Comparison of ENCODE assay signal across 8 mouse cellular contexts in the genomic region with DNA sequence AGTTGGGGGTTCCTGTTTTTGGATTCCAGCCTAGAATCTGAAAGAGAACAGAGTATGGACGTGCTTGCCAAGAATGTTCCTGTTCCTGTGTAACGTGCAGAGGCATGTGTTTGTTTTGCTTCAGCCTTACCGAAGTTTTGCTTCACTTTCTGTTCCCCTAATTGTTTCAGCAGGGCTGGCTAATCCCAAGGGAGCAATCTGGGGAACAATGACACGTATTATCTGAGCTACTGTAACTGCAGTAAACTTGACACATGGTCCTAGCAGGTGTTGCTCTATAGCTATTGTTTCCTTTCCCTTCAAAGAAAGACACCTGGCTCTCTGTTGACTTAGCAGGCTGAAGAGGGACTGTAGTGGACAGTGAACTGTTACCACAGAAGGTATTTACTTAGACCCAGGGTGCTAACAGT. TPM values are rescaled to one million over a fixed set of nuclear protein-coding genes. Genes with fewer than 3 reads are reported as not detected.
DNase-seq lines count a peak whose midpoint lies in the region; ATAC-seq and TF ChIP-seq lines count a peak whose summit lies in the region.

No protein-coding gene starts in this region.

- peaks cover 6% of the 10 kb centered on the region; the same call in 1 of the 2 replicates for H3K4me1 ChIP-seq in neural tube, embryonic 13.5 days (replicated peaks)
- peaks cover 14% of the 10 kb centered on the region for H3K4me1 ChIP-seq in kidney, embryonic 16.5 days (ENCODE audit: insufficient read depth, low read length)
- H3K4me1 ChIP-seq in stomach, postnatal 0 days (replicated peaks; ENCODE audit: control insufficient read depth, insufficient read depth) = peaks cover 3% of the 10 kb centered on the region; the same call in 1 of the 2 replicates

- H3K36me3 ChIP-seq in neural tube, embryonic 13.5 days = no peaks in the 10 kb centered on the region
- no peaks in the 10 kb centered on the region for H3K36me3 ChIP-seq in kidney, embryonic 16.5 days (ENCODE audit: insufficient read depth, low read length)
- H3K36me3 ChIP-seq in stomach, postnatal 0 days (ENCODE audit: control insufficient read depth, insufficient read depth, low read length) = no peaks in the 10 kb centered on the region

- H3K27ac ChIP-seq in neural tube, embryonic 13.5 days (replicated peaks) = no peak overlapping the region
- peak overlapping the region; percentile 40; the same call in 1 of the 2 replicates for H3K27ac ChIP-seq in kidney, embryonic 16.5 days (ENCODE audit: low read length)
- H3K27ac ChIP-seq in stomach, postnatal 0 days (replicated peaks) = peak overlapping the region; percentile 63; the same call in 1 of the 2 replicates

- no peak for TF ChIP-seq CTCF in stomach, postnatal 0 days (IDR thresholded peaks at IDR 0.05; ENCODE audit: low read depth)

- peak; percentile 36; the same call in 1 of the 2 replicates for ATAC-seq in neural tube, embryonic 13.5 days (ENCODE audit: low read depth)
- ATAC-seq in kidney, embryonic 16.5 days (ENCODE audit: low FRiP score, low TSS enrichment) = peak; percentile 69; the same call in 1 of the 2 replicates
- ATAC-seq in stomach, postnatal 0 days (ENCODE audit: low FRiP score, low TSS enrichment) = peak; percentile 74

- WGBS in neural tube, embryonic 13.5 days = 32% methylated on average over 4 of the region's 4 CpGs
- 14% methylated on average over 4 of the region's 4 CpGs for WGBS in kidney, embryonic 16.5 days
- 3% methylated on average over 4 of the region's 4 CpGs for WGBS in stomach, postnatal 0 days

- no peak overlapping the region for H3K9ac ChIP-seq in neural tube, embryonic 13.5 days
- no peak overlapping the region for H3K9ac ChIP-seq in kidney, embryonic 16.5 days (replicated peaks; ENCODE audit: low read length)
- no peak overlapping the region for H3K9ac ChIP-seq in stomach, postnatal 0 days (ENCODE audit: low read length)

- no peak overlapping the region for H3K4me2 ChIP-seq in neural tube, embryonic 13.5 days
- no peak overlapping the region for H3K4me2 ChIP-seq in kidney, embryonic 16.5 days (replicated peaks; ENCODE audit: low read depth, low read length)
- no peak overlapping the region; the same call in 1 of the 2 replicates for H3K4me2 ChIP-seq in stomach, postnatal 0 days (replicated peaks; ENCODE audit: low read depth)

- TF ChIP-seq EP300 in stomach, postnatal 0 days (optimal IDR thresholded peaks at IDR 0.05) = no peak

- peak; percentile 5 for DNase-seq in embryo, embryonic 11.5 days (ENCODE audit: low read depth, low spot score)
- DNase-seq in embryo, embryonic 10 days (ENCODE audit: low spot score) = no peak
- DNase-seq in neural tube, embryonic 10.5 days (ENCODE audit: extremely low spot score, low spot score) = no peak
- no peak for DNase-seq in stomach, postnatal 0 days (ENCODE audit: low spot score)
- DNase-seq in thymus, postnatal 25 days = no peak
- DNase-seq in cerebellum, postnatal 4 days (ENCODE audit: low spot score in 2 of 2) = no peak

- no peak overlapping the region for H3K4me3 ChIP-seq in neural tube, embryonic 13.5 days
- H3K4me3 ChIP-seq in kidney, embryonic 16.5 days (ENCODE audit: low read length) = no peak overlapping the region
- H3K4me3 ChIP-seq in stomach, postnatal 0 days (ENCODE audit: low read depth, low read length) = no peak overlapping the region

- no peaks in the 10 kb centered on the region for H3K9me3 ChIP-seq in neural tube, embryonic 13.5 days
- no peaks in the 10 kb centered on the region for H3K9me3 ChIP-seq in kidney, embryonic 16.5 days (ENCODE audit: low read length)
- H3K9me3 ChIP-seq in stomach, postnatal 0 days (ENCODE audit: control insufficient read depth, low read length) = no peaks in the 10 kb centered on the region

- H3K27me3 ChIP-seq in neural tube, embryonic 13.5 days = no peaks in the 10 kb centered on the region
- H3K27me3 ChIP-seq in kidney, embryonic 16.5 days (ENCODE audit: insufficient read depth, low read length) = no peaks in the 10 kb centered on the region
- H3K27me3 ChIP-seq in stomach, postnatal 0 days (ENCODE audit: control insufficient read depth, insufficient read depth, low read length) = no peaks in the 10 kb centered on the region

RNA-seq across cellular contexts. Expression of a gene that starts 25.3 kb away (rescaled TPM):
- 7.0 and 9.5 TPM in 2 replicates for polyA plus RNA-seq in neural tube, embryonic 13.5 days (2015; fragmentation: Nextera tagmentation; extraction: Ambion mirVana)
- polyA plus RNA-seq in kidney, embryonic 16.5 days (2015; fragmentation: Nextera tagmentation; extraction: Ambion mirVana) = 10.5 and 11.5 TPM in 2 replicates
- polyA plus RNA-seq in stomach, postnatal 0 days (2015; fragmentation: Nextera tagmentation; extraction: Ambion mirVana) = 8.0 and 8.4 TPM in 2 replicates
